ENCODE assay signal across 18 mouse cellular contexts in genomic region chrX:48525866-48526265, GRCm38 (mm10). TPM values are rescaled to one million over a fixed set of nuclear protein-coding genes. Genes with fewer than 3 reads are reported as not detected.
A peak's percentile ranks its signal among the peaks of the same experiment; 100 is the strongest.
DNase-seq lines count a peak whose midpoint lies in the region; ATAC-seq lines count a peak whose summit lies in the region.
"Had no signal": no experiment of that assay in that cellular context is flagged by ENCODE, and none has a peak within 500 bp of the region (broad histone marks: within the 10 kb centered on the region; RNA-seq: fewer than 3 reads in every experiment).

No protein-coding gene starts in this region.

- no peaks in the 10 kb centered on the region for H3K79me2 ChIP-seq in macrophage (ENCODE audit: inconsistent target)

- H3K27me3 ChIP-seq in embryonic facial prominence, embryonic 14.5 days (replicated peaks; ENCODE audit: control insufficient read depth, insufficient read depth, low read length): no peaks in the 10 kb centered on the region
- H3K27me3 ChIP-seq in embryonic facial prominence, embryonic 10.5 days (replicated peaks; ENCODE audit: low read depth, poor library complexity, severe bottlenecking): no peaks in the 10 kb centered on the region; the same call in 1 of the 2 replicates
- H3K27me3 ChIP-seq: liver, embryonic 13.5 days; neural tube, embryonic 12.5 days had no signal

- no peaks in the 10 kb centered on the region for H3K36me3 ChIP-seq in embryonic facial prominence, embryonic 14.5 days (ENCODE audit: control insufficient read depth, insufficient read depth, low read length)
- no peaks in the 10 kb centered on the region for H3K36me3 ChIP-seq in embryonic facial prominence, embryonic 10.5 days (replicated peaks)
- H3K36me3 ChIP-seq in macrophage (ENCODE audit: inconsistent target): no peaks in the 10 kb centered on the region
- H3K36me3 ChIP-seq: G1E; hindbrain, embryonic 10.5 days; liver, embryonic 13.5 days; neural tube, embryonic 12.5 days had no signal

- H3K4me3 ChIP-seq in embryonic facial prominence, embryonic 14.5 days (ENCODE audit: low read depth, low read length): no peak overlapping the region
- H3K4me3 ChIP-seq in embryonic facial prominence, embryonic 10.5 days: no peak overlapping the region
- H3K4me3 ChIP-seq in macrophage (ENCODE audit: inconsistent target): no peak overlapping the region
- H3K4me3 ChIP-seq: hindbrain, embryonic 10.5 days; liver, embryonic 13.5 days; neural tube, embryonic 12.5 days had no signal

- 0 out of 2 replicates have a peak overlapping the region, but pooled peaks have one; percentile 21 for H3K27ac ChIP-seq in embryonic facial prominence, embryonic 14.5 days (replicated peaks; ENCODE audit: low read depth, low read length)
- no peak overlapping the region for H3K27ac ChIP-seq in embryonic facial prominence, embryonic 10.5 days (replicated peaks)
- peak overlapping the region; percentile 24 for H3K27ac ChIP-seq in macrophage
- H3K27ac ChIP-seq: hindbrain, embryonic 10.5 days; liver, embryonic 13.5 days; neural tube, embryonic 12.5 days had no signal

- no peak for ATAC-seq in embryonic facial prominence, embryonic 14.5 days (ENCODE audit: low read depth)
- ATAC-seq: intestine, embryonic 16.5 days had no signal

- no peak overlapping the region for H3K4me2 ChIP-seq in embryonic facial prominence, embryonic 14.5 days (ENCODE audit: low read depth, low read length)
- H3K4me2 ChIP-seq: liver, embryonic 13.5 days; neural tube, embryonic 12.5 days had no signal

- H3K4me1 ChIP-seq in embryonic facial prominence, embryonic 14.5 days (ENCODE audit: control insufficient read depth, insufficient read depth, low read length): no peaks in the 10 kb centered on the region
- H3K4me1 ChIP-seq in embryonic facial prominence, embryonic 10.5 days: no peaks in the 10 kb centered on the region
- H3K4me1 ChIP-seq: hindbrain, embryonic 10.5 days; liver, embryonic 13.5 days; neural tube, embryonic 12.5 days had no signal

- 47% methylated on average over 8 of the region's 8 CpGs for WGBS in embryonic facial prominence, embryonic 14.5 days
- 63% methylated on average over 8 of the region's 8 CpGs for WGBS in embryonic facial prominence, embryonic 10.5 days
- 78% methylated on average over 5 of the region's 8 CpGs for WGBS in macrophage (ENCODE audit: missing documents)

- no peak overlapping the region for H3K9ac ChIP-seq in embryonic facial prominence, embryonic 14.5 days (ENCODE audit: low read depth, low read length)
- H3K9ac ChIP-seq: liver, embryonic 13.5 days; neural tube, embryonic 12.5 days had no signal

- no peak for DNase-seq in embryonic facial prominence, embryonic 14.5 days (ENCODE audit: low spot score)
- no peak for DNase-seq in embryonic facial prominence, embryonic 10.5 days (ENCODE audit: low spot score)
- DNase-seq in left cerebral cortex, adult 11 months (ENCODE audit: low spot score): peak; percentile 19
- no peak for DNase-seq in left cerebral cortex, postnatal 4 days
- DNase-seq in cerebellum, postnatal 36 days: peak; percentile 15 to 35
- no peak for DNase-seq in ovary, postnatal 14 days (ENCODE audit: low spot score)
- no peak for DNase-seq in liver
- DNase-seq: adrenal gland, postnatal 36 days; kidney, postnatal 14 days; liver, embryonic 13.5 days; lung, postnatal 36 days; midbrain, embryonic 14.5 days had no signal

- intact Hi-C loops in left cerebral cortex, postnatal 4 days (cut with DNase I): no loop called here

- no peaks in the 10 kb centered on the region for H3K9me3 ChIP-seq in embryonic facial prominence, embryonic 14.5 days (ENCODE audit: control insufficient read depth, low read length)
- no peaks in the 10 kb centered on the region for H3K9me3 ChIP-seq in embryonic facial prominence, embryonic 10.5 days
- H3K9me3 ChIP-seq: G1E; hindbrain, embryonic 10.5 days; liver, embryonic 13.5 days; neural tube, embryonic 12.5 days had no signal

RNA-seq across cellular contexts. Expression of gene Rab33a, which starts 6.8 kb away (rescaled TPM):
- 4.7 and 5.5 TPM in 2 replicates for polyA plus RNA-seq in embryonic facial prominence, embryonic 14.5 days (2014; fragmentation: Nextera tagmentation; extraction: Ambion mirVana)
- polyA plus RNA-seq in embryonic facial prominence, embryonic 10.5 days (2016; fragmentation: Nextera tagmentation; extraction: Ambion mirVana): 6.4 and 7.1 TPM in 2 replicates
- 10 to 100 TPM; 50.7 to 51.4 TPM for total RNA-seq in left cerebral cortex, postnatal 4 days (2021)
- total RNA-seq in macrophage (2018; cell fraction: chromatin; rRNA removed): 1 to 10 TPM in 7 of 26 experiments, under 1 TPM in 8, not detected in 11; 0.54 to 1.9 (median 0.87) TPM
- total RNA-seq in macrophage (2018; cell fraction: cytosol; rRNA removed): under 1 TPM in 25 of 26 experiments, not detected in 1; 0.18 to 0.93 (median 0.38) TPM
- 1 to 10 TPM in 11 of 26 experiments, under 1 TPM in 7, not detected in 8; 0.55 to 2.8 (median 1.2) TPM for total RNA-seq in macrophage (2018; cell fraction: nucleus; rRNA removed)
- polyA plus RNA-seq in macrophage (2018): 0.85 to 1.0 TPM (median 1.0 TPM) in 3 replicates
- total RNA-seq: G1E had no signal
- polyA plus RNA-seq: C2C12 had no signal

RNA-seq across cellular contexts. Expression of gene Aifm1, which starts 12.5 kb away (rescaled TPM):
- polyA plus RNA-seq in embryonic facial prominence, embryonic 14.5 days (2014; fragmentation: Nextera tagmentation; extraction: Ambion mirVana): 57.4 and 63.5 TPM in 2 replicates
- polyA plus RNA-seq in embryonic facial prominence, embryonic 10.5 days (2016; fragmentation: Nextera tagmentation; extraction: Ambion mirVana): 82.9 and 84.3 TPM in 2 replicates
- total RNA-seq in left cerebral cortex, postnatal 4 days (2021): 10 to 100 TPM; 22.3 to 25.2 TPM
- total RNA-seq in macrophage (2018; cell fraction: chromatin; rRNA removed): 10 to 100 TPM in 20 of 26 experiments, 1 to 10 TPM in 6; 4.1 to 39.3 (median 18.4) TPM
- total RNA-seq in macrophage (2018; cell fraction: cytosol; rRNA removed): 10 to 100 TPM; 14.4 to 34.5 (median 22.2) TPM
- 10 to 100 TPM in 21 of 26 experiments, 1 to 10 TPM in 5; 4.5 to 31.5 (median 17.8) TPM for total RNA-seq in macrophage (2018; cell fraction: nucleus; rRNA removed)
- 31.7 to 34.7 TPM (median 33.8 TPM) in 3 replicates for polyA plus RNA-seq in macrophage (2018)

Comparison
In these comparisons a context has a peak if more than half of its experiments do, and no peak if none do; other contexts are left out.
1. DNase-seq: peak in left cerebral cortex, adult 11 months (single experiment) and cerebellum, postnatal 36 days (2 of 2); none in embryonic facial prominence, embryonic 14.5 days (single experiment), embryonic facial prominence, embryonic 10.5 days (single experiment), left cerebral cortex, postnatal 4 days (single experiment), ovary, postnatal 14 days (single experiment) and liver (single experiment).